Mouse (Mus musculus): ENCODE results near the gene Hmgn1.
"Not testable (repeated sequence)": the region's sequence is repeated elsewhere in the genome, so short reads cannot be mapped to it uniquely, and the experiment has no call there.

Hmgn1 gene

GRCm38 (mm10) chr16:96127657-96128344 lies at the start of gene Hmgn1:
TSS of gene Hmgn1 (minus strand) at chr16:96127729.
- DNase-seq (ENCODE audit: low spot score in 2 of 2), result peak; percentile 87 to 93

- no peak for DNase-seq (ENCODE audit: low spot score in 2 of 2)
Measured at GRCm38 (mm10) chr16:96175399-96175798, 47.9 kb upstream of the Hmgn1 start.

- no peak for DNase-seq (ENCODE audit: low spot score in 2 of 2)
Measured at GRCm38 (mm10) chr16:96173648-96174047, 46.1 kb upstream of the Hmgn1 start.

GRCm38 (mm10) chr16:96168837-96169236 lies 41.3 kb upstream of the Hmgn1 start:
- DNase-seq (ENCODE audit: low spot score in 2 of 2), result no peak

DNA sequence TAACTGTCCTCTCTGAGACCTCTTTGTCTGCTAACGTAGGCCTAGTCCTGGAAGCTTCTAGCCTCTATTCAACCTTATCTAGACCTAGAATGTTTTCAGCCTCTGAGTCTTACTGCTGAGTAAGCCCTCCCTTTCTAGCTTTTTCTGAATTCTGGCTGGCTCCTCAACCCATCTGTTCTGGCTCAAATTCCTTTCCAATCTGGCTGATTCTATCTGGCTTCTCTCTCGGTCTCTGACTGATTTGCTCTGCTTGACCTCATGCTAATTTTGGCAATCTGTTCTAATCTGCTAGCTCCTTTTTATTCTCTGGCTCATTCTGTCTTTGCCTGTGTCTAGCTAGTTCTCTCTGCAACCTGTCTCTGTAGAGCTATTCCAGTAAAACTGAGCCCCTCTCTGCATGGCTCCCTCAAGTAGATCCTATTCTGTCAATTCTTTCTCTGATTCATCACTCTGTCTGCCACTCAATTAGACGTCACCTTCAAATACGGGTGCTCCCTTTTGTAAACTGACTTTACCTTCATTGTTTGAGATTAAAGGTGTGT lies 38.3 kb upstream of the Hmgn1 start:
- no peak for DNase-seq (ENCODE audit: low spot score in 2 of 2)

DNA sequence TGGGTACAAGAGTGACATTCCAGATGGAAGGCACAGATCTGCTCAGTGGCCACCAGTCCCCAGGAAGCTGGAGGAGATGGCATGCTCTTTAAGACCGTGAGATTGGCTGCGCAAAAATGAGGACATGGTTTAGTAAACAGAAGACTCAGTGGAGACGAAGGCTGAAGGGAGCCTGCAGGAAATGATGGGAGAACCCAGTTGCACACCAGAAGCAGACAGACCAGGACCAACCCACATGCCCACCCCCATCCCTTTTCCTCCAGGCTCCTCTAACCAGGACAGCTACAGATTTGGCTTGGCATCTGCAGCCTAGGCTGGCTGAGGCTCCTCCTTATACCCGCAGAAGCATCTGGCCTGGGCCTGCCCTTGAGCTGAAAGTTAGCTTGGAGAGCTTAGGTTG lies 33.8 kb upstream of the Hmgn1 start:
- DNase-seq (ENCODE audit: low spot score in 2 of 2), result no peak

DNA sequence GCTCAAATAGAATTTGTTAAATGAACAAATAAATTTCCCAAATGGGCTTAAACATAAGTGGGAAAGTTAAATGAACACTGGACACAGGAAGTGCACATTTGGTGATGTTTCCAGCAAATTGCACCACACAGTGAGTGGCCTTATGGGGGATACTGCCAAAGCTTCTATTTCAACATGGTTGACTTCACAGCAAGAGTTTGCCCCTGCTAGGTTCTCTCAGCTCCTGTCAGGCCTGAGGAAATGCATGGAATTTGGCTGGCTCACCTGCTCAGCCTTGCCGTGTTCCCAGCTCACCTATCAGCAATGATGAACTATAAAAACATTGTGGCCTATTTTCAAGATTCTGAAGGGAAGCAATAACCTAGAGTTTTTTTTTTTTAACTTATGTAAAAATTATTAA lies 33.4 kb upstream of the Hmgn1 start:
- no peak for DNase-seq (ENCODE audit: low spot score in 2 of 2)

GRCm38 (mm10) chr16:96159794-96160346 lies 32.3 kb upstream of the Hmgn1 start:
- DNase-seq (ENCODE audit: low spot score in 2 of 2), result no peak

DNA sequence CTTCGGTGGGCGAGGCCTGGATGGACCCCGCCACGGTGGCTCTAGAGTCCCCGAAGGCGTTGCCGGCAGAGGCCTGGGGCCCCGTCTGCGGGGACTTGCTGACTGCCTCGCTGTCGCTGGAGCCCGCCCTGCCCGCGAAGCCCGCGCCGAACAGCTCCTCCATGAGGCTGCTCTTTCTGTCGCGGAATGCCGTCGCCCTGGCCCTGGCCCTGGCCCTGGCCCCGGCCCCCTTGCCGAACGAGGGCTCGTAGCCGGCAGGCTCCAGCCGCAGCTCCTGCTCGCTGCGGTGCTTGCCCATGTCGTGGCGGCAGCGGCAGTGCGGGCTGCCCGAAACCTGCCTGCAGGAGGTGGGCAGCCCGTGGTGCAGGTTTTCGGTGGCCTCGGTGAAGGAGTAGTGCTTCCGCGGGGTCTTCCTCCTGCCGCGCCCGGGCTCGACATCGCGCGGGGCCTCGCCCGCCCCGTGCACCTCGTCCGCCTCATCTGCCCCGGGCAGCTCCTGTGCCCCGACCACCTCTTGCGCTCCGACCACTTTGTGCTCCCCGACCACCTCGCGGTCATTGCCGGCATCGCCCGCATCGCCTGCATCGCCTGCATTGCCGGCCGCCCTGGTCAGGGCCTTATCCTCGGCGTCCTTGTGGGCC lies 31.7 kb upstream of the Hmgn1 start:
- peak; percentile 44 to 64 for DNase-seq (ENCODE audit: low spot score in 2 of 2)

GRCm38 (mm10) chr16:96158511-96159080 lies 31.1 kb upstream of the Hmgn1 start:
- no peak for DNase-seq (ENCODE audit: low spot score in 2 of 2)

- DNase-seq (ENCODE audit: low spot score in 2 of 2), result no peak
Measured at GRCm38 (mm10) chr16:96157171-96157570, 29.6 kb upstream of the Hmgn1 start.

- peak in 1 of 2 experiments; percentile 45 for DNase-seq (ENCODE audit: low spot score in 2 of 2)
Measured at GRCm38 (mm10) chr16:96156019-96156418, 28.5 kb upstream of the Hmgn1 start.

GRCm38 (mm10) chr16:96154476-96154875 lies 26.9 kb upstream of the Hmgn1 start:
- DNase-seq (ENCODE audit: low spot score in 2 of 2), result no peak

DNA sequence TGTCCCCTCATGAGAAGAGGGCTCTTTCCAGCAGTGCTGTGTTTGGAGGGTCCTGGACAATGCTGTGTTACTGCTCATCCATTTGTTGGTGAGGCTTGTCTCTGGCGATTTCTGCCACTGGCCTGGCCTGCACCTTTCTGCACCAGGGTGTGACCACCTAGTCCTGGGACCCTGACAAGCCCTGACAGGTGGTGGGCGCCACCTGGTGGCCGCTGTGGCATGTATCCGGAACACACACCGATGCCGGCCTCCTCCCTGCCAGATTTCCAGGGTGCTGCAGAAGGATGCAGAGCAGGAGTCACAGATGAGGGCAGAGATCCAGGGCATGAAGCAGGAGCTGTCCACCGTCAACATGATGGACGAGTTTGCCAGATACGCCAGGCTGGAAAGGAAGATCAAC lies 24.0 kb upstream of the Hmgn1 start:
- DNase-seq (ENCODE audit: low spot score in 2 of 2), result peak; percentile 56 to 71

DNA sequence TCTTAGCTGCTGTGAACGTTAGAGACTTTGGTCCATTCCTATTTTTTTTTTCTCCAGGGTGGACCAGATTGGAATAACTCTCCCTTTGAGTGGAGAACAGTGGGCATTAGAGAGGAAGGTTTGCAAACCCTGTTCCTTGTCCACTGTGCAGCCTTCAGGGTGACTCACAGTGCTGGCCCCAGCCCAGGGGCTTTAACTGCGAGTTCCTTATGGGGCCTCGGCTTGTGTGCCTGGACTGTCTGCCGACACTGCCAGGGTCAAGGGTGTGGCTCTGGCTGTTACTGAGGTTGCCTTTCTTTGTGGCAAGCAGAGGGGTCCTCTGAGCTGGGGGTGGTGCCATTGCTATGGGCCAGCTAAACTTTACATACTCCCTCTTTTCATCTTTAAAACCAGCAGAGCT lies 23.5 kb upstream of the Hmgn1 start:
- DNase-seq (ENCODE audit: low spot score in 2 of 2), result peak; percentile 67 to 75

- DNase-seq (ENCODE audit: low spot score in 2 of 2), result no peak
Measured at GRCm38 (mm10) chr16:96149311-96149710, 21.8 kb upstream of the Hmgn1 start.

DNA sequence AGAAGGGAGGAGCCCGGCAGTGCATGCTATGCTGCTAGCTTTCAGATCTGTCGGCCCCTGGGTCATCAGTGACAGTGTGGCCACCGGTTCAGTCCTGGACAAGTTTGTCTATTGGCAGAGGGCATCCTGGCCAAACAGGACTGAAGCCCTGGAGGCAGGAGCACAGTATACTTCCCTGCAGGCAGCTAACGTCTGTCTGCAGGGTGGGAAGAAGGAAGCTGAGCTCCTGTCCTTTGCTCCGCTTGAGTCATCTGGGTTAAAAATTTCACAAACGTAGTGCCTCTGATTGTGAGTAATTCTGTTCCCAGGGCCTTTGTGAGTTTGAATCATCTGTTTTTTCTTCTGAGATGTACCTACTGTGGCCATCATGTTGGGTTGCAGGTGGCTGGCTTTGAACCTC lies 21.3 kb upstream of the Hmgn1 start:
- peak in 1 of 2 experiments; percentile 48 for DNase-seq (ENCODE audit: low spot score in 2 of 2)

DNA sequence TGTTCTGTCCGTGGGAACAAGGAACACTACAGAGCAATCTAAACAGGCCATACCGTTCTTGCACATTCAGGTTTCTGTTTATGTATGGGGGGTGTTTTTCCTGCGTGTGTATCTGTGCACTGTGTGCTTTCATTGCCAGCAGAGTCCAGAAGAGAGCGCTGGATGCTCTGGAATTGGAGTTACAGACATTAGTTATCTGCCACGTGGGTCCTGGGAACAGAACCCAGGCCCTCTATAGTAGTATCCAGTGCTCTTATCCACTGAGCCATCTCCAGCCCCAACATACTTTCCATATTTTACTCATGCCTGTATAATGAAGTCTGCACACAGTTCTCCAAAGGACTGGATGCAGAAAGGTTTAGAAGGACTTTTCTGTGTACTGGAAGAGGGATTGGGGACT lies 18.3 kb upstream of the Hmgn1 start:
- no peak for DNase-seq (ENCODE audit: low spot score in 2 of 2)

GRCm38 (mm10) chr16:96145110-96145800 lies 17.7 kb upstream of the Hmgn1 start, which contains the start of gene Wrb:
TSS of gene Wrb (plus strand) at chr16:96145407.
- DNase-seq (ENCODE audit: low spot score in 2 of 2), result peak; percentile 99 to 100

DNA sequence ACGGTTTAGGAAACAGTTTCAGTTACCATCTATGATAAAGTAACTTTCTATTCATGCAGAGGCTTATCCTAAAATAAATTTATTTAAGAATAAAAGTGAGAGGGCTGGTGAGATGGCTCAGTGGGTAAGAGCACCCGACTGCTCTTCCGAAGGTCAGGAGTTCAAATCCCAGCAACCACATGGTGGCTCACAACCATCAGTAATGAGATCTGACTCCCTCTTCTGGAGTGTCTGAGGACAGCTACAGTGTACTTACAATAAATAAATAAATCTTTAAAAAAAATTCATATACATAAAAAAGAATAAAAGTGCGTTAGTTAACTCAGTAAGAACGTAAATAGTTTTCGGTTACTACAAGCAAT lies 17.2 kb upstream of the Hmgn1 start:
- not testable (repeated sequence) for DNase-seq (ENCODE audit: low spot score in 2 of 2)

GRCm38 (mm10) chr16:96128466-96128865 lies 937 bp upstream of the Hmgn1 start:
- no peak for DNase-seq (ENCODE audit: low spot score in 2 of 2)

- DNase-seq (ENCODE audit: low spot score in 2 of 2), result no peak
Measured at GRCm38 (mm10) chr16:96127288-96127656, 257 bp downstream of the Hmgn1 start.

All from urinary bladder, adult 18-20 months (tissue).